Mouse (Mus musculus) left cerebral cortex, adult 8-10 months (tissue): Measurements from ENCODE around the gene Frat1. TPM values are rescaled to one million over a fixed set of nuclear protein-coding genes. Genes with fewer than 3 reads are reported as not detected.
"Not testable (repeated sequence)": the region's sequence is repeated elsewhere in the genome, so short reads cannot be mapped to it uniquely, and the experiment has no call there.

Experiments used
- DNase-seq, 2 experiments: peaks; one replicate each; pipeline ENCODE4 v3.0.0; 2022; ENCODE audit warnings: low spot score in 2 of 2
- total RNA-seq, 4 experiments: library from RNA; stranded (reverse); gene quantifications; 2 replicates each; pipeline ENCODE4 v1.2.4; 2022

Gene Frat1
- total RNA-seq, 4 experiments from 2014 or later: 18.5 to 22.1 (median 20.7) TPM

GRCm38 (mm10) chr19:41842196-41842595 is 12.4 kb downstream of the Frat1 start:
- no peak for DNase-seq

DNA sequence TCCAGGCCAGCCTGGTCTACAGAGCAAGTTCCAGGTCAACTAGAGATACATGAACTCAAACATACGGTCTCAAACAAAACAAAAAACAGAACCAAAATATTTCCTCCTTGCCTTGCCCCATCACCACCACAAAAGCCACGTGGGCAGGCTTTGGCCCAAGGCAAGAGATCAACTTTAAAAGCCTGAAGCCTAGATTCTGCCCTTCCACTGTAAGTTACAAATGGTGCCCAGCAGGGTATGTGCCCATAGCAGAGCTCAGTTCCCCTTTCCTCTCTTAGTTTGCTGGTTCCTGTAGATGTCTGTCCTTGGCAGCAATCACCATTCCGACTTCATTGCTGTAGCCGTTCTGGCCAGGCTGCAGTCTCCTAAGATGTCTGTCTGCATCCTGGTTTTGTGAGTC is 12.9 kb downstream of the Frat1 start:
- no peak for DNase-seq

DNA sequence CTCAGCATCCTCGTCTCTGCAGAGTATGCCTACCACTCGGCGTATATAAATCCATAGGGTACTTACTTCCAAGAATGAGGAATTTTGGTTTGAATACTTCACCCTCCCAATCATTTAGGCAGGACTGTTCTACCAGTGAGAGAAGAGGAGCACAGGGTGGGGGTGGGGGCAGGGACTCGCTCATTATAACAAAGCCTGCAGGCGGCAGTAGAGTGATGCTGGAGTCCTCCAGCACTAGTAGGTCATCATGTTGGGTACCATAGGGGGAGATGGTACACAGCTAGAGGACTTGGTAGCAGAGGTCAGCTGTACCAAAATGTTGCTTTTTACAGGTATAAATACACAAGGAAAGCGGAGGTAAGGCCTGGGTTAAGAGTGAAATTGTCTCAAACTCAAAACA is 14.6 kb downstream of the Frat1 start:
- no peak for DNase-seq

- no peak for DNase-seq
These were observed 16.8 kb downstream of the Frat1 start for GRCm38 (mm10) chr19:41846366-41847090.

DNA sequence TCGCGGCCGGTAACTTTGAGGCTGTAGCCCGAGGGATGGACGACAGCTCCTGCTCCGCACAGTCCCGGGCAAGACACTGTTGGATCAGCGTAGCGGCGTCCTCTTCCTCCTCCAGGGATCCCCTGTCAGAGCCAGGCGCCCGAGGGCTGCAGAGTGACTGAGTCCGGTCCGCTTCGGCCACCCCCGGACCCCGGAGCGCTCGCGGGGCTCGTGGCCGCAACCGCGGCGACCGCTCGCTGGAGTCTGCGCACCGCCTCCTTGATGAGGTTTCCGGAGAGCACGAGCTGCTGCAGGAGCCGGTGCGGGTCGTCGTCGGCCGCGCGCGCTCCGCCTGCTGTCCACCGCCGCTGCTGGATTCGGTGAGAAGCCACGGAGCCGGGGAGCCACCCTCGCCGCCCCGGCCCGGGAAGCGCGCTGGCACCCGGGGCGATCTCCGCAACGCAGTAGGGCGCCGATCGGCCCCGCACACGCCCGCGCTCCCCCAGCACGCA is 17.4 kb downstream of the Frat1 start:
- DNase-seq: peak in 1 of 2 experiments; percentile 25

DNA sequence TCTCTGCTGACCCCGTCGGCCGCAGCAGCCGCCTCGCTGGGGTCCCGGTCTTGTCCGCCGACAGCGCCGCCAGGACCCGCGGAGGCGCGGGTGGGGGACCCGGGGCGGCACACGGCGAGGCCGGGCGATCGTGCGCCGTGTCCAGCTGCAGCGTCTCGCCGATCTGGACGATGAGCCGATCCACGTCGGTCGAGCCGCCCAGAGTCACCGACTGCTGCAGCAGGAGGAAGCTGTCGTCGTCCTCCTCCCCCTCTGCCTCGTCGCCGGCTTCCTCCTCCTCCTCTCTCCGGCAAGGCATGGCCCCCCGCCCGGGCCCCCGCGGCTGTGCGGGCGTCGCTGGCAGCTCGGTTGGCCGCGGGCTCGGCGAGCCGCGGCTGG is 17.8 kb downstream of the Frat1 start:
- DNase-seq: peak in 1 of 2 experiments; percentile 44

DNA sequence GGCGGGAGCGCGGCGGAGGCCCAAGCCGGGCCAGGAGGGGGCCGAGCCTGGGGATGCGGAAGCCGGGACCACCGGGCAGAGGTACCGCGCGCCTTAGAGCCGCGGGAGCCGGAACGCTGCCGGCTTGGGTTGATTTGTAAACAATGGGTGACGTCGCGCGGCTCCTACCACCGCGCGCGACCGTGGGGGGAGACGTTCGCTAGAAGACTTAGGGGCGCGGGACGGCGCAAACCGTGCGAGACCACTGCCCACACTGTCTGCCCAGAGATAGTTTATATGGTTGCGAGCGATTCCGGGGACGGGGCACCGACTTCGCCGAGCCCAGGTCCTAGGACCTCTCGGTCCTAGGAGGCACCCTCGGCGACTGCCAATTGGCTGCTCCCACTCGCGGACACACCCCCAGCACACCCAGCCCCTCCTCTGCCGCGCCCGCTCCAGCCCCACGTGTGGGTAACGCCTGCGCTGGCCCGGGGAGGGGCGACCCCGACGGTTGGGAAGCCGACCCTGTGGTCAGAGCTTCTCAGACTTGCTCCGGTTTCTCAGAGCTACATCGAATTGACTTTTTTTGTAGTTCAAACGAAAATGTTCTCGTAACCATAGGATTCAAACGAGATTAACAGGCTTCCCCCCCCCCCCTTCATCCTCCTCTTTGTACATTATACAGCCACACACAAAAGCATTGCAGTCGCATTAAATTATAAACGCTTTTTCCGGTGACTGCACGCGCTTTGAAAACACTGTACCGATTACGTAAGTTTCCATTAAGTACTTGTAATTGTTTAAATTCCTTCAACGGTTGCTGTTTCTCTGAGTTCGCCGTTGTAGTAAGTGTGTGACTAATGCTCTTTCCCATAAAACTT is 18.5 kb downstream of the Frat1 start, which contains the start of gene Frat2:
Frat2 (minus strand) TSS at position 141 of the 860 bp plus-strand sequence.
- DNase-seq: peak; percentile 81 to 85

DNA sequence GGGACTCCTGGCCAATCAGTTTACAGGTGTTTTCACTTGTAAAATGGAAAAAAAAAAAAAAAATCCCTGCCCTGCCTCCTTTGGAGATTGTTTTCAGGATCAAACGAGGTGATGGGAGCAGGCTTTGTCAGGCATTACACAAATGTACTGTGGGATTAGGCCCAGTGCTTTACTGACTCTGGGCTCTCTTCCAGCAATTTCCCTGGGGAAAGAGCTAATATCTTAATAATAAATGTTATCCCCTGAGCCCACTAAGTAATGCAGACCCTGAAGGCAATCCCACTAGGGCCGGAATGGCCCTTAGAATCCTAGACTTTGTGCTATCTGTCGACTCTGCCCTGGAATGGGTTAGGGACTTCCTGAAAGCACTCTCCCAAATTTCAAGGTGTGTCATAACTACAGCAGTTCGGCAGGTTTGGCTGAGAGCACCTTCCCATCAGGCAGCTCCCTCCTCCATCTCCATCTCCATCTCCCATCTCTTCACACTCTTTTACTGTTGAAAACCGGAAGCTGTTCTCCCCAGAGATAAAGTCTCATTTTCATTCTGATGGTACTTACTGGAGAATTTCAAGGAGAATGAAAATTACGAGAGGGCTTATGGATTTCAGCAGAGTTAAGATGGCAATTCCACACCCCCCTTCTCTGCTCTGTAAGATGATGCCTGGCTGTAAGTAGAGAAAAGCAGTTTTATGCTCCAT is 20.4 kb downstream of the Frat1 start:
- DNase-seq: no peak

DNA sequence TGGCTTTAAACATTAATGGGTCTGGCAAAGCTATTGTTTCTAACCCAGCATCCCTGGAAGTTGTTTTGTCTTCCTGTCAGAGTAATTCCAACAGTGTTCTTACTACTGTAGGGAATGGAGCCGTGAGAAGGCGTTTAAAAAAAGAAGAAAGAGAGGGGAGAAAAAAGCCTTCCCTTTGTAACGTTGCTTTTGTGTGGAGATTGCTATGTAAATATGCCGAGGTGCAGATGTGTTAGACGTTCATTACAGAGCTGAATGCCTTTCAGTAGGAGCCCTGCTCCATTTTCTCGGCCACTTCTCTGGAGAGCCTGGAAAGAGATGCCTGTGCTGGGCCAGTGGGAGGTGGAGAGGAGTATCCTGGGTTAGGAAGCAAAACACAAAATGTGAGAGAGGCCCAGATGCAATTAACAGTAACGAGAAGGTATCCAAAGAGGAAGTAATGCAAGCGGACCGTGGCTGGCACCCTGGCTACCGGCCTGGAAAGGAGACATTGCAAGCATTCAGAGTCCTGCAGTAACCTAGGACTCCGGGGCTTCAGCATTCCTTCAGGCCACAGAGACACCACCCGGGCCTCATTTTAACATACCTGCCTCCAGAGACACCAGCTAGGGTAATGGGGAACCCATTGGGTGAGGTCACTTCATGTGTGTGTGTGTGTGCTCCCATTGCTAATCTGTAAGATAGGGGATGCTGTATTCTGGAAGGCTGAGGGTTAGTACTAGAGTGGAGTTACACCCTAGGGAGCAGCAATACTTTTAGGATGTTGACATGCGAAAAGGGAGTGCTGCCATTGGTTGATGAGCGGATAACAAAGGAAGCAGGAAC is 21.2 kb downstream of the Frat1 start:
- DNase-seq: no peak

- no peak for DNase-seq
These were observed 22.7 kb downstream of the Frat1 start for GRCm38 (mm10) chr19:41852423-41852822.

DNA sequence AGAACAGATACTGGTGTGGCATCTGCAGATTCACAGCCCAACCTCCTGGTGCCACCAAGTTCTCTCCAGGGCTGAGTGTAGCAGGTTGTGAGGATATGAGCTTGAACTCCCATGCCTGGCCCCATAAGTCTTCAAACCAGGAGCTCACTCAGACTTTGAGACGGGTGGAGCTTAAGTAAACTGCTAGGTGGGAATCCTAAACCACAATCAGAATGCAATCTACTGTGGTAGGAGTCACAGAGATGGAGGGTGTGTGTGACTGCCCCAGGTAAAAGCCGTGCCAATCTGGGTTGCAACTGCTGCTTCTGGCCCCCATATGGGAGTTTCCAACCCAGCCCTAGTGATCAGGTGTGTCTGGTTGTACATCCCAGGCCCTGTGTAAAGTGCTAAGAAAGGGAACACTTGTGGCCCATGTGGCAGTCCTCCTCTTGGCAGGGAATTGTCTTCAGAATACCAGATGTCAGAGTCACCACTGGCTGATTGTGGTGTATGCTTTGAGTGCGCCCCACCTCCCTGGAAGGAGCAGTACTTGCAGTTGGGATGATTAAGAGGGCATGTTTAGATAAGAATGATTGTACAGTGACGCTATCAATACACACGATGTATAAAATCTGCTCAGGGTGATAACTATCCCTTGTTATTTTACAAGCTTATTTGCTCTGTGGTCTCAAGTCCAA is 27.5 kb downstream of the Frat1 start:
- DNase-seq: no peak

DNA sequence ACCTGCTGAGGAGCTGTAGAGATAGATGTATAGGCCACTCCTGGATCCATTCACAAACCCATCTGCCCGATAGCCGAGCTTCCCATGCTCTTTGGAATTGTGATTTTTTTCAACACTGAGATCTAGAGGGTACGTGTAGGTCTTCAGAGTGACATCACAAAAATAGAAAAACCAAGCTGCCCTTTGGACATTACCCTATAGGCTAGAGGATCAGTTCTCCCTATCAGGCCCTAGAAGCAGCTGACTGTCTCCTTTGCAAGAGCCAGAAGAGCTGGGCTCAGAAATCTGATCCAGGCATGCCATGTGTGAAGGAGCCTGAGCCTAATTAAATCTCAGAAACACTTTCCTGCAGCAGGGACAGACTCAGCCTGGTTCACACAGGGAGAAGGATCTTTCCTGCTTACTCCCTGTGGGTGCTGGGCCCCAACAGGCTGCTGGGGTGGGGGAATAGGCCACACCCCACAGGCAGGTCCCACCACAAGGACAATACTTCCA is 28.1 kb downstream of the Frat1 start:
- DNase-seq: no peak

- DNase-seq: no peak
These were observed 36.9 kb downstream of the Frat1 start for GRCm38 (mm10) chr19:41866707-41867106.

DNA sequence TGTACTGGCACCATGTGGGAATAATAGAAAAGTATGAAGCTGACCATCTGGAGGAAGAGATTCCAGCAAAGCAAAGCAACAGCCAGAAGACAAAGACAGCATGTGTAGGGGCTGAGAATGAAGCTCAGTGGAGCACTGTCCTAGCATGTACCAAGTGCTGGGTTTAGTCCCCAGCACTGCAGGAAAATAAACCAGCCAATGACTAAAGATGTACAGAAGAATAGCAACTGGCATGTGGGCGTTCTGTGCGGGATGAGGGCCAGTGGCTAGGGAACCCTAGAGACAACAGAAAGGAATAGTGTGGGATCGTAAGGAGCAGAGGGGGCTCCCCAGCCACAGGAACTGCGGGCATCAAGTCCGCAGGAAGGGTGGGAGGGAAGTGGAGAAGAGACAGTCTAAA is 39.5 kb downstream of the Frat1 start:
- peak in 1 of 2 experiments; percentile 21 for DNase-seq

DNA sequence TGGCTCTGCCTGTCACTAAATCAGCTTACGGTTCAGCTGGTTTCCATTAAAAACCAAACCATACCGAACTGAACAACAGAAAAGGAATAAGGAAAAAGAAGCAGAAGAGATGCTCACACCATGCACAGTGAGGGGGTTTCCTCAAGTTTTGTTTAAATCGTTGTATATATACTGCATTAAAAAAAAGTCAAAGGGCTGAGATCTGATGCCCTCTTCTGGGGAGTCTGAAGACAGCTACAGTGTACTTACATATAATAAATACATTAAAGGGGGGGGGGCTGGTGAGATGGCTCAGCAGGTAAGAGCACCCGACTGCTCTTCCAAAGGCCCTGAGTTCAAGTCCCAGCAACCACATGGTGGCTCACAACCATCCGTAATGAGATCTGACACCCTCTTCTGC is 40.2 kb downstream of the Frat1 start:
- DNase-seq: not testable (repeated sequence)

- no peak for DNase-seq
These were observed 42.5 kb downstream of the Frat1 start for GRCm38 (mm10) chr19:41872285-41872684.

DNA sequence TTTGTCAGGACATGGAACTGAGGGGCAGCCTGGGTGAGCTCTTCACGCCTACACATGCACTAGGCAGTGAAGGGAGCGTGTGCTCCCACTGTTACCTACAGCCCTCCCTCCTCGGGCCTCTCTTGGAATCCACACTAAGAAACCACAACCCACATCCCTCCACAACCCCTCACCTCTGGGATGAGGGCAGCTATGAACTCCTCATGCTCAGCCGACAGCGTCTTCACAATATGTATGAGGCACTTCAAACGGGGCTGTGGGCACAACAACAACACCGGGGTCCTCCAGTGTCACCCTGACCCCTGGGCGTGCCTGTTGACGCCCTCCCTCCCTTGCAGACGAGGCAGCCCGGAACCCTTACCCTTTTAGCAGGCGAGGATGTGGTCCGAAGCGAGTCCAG is 44.6 kb downstream of the Frat1 start:
- no peak for DNase-seq

GRCm38 (mm10) chr19:41881842-41882241 is 52.1 kb downstream of the Frat1 start:
- no peak for DNase-seq
